Mouse (Mus musculus) intestine, embryonic 16.5 days (tissue): ENCODE measurements around the gene Slc22a17. TPM values are rescaled to one million over a fixed set of nuclear protein-coding genes. Genes with fewer than 3 reads are reported as not detected.

Experiments
- ATAC-seq: fragments of 200-750 bp; cut with Nextera tagmentation; 2 replicates; pipeline ENCODE4 v1.8.0; 2017; ENCODE audit warnings: moderate TSS enrichment, moderate library complexity
- H3K27ac ChIP-seq: fragments of 300-500 bp; sonication (generic); 2 replicates; pipeline ENCODE4 v1.5.1; 2014; ENCODE audit warnings: mild to moderate bottlenecking, low read length
- H3K27me3 ChIP-seq: fragments of 300-500 bp; sonication (generic); replicated peaks from 2 replicates; pipeline ENCODE4 v1.6.1; 2014; ENCODE audit warnings: low read length, control low read depth, mixed read lengths; ENCODE audit not compliant: control insufficient read depth, insufficient read depth
- H3K36me3 ChIP-seq: fragments of 300-500 bp; sonication (generic); 2 replicates; pipeline ENCODE4 v1.6.1; 2014; ENCODE audit warnings: low read length, control low read depth; ENCODE audit not compliant: control insufficient read depth, insufficient read depth
- H3K4me1 ChIP-seq: fragments of 300-500 bp; sonication (generic); 2 replicates; pipeline ENCODE4 v1.6.1; 2014; ENCODE audit warnings: low read length, control low read depth, mixed read lengths; ENCODE audit not compliant: control insufficient read depth, insufficient read depth
- H3K4me2 ChIP-seq: fragments of 300-500 bp; sonication (generic); 2 replicates; pipeline ENCODE4 v1.6.1; 2014; ENCODE audit warnings: low read depth, low read length, control low read depth
- H3K4me3 ChIP-seq: fragments of 300-500 bp; sonication (generic); 2 replicates; pipeline ENCODE4 v1.5.1; 2014; ENCODE audit warnings: mild to moderate bottlenecking, low read length
- H3K9ac ChIP-seq: fragments of 300-500 bp; sonication (generic); 2 replicates; pipeline ENCODE4 v1.6.1; 2014; ENCODE audit warnings: low read depth, low read length
- H3K9me3 ChIP-seq: fragments of 300-500 bp; sonication (generic); 2 replicates; pipeline ENCODE4 v1.6.1; 2016; ENCODE audit warnings: low read length, control low read depth; ENCODE audit not compliant: control insufficient read depth
- WGBS: fragments of 180-500 bp; shearing (Covaris S2); extraction: QIAGEN DNeasy Blood & Tissue Kit; methylation state at CpG from one replicate; pipeline ENCODE4 v1.1.7; 2014; 5-methylcytosine and 5-hydroxymethylcytosine counted together
- polyA plus RNA-seq: library from polyadenylated mRNA; unstranded; fragments of >200 nt; fragmentation: Nextera tagmentation; extraction: Ambion mirVana; gene quantifications from 2 replicates; pipeline ENCODE4 v1.2.1, GENCODE M21; 2015

Slc22a17 gene
- polyA plus RNA-seq, 1 experiment from 2014 or later: 21.2 TPM

- ATAC-seq: no peak
- Histone ChIP-seq H3K27ac (no peak overlapping the region), H3K27me3 (no peaks in the 10 kb centered on the region), H3K9me3 (no peaks in the 10 kb centered on the region), H3K4me3 (no peak overlapping the region), H3K4me1 (0 out of 2 replicates have a peak, but pooled peaks cover 4% of the 10 kb centered on the region), H3K36me3 (no peaks in the 10 kb centered on the region), H3K9ac (no peak overlapping the region), H3K4me2 (no peak overlapping the region)
- WGBS: 52% methylated on average over 13 of the region's 13 CpGs
Observed at GRCm38 (mm10) chr14:54941024-54941978, 28.4 kb upstream of the Slc22a17 start.

GRCm38 (mm10) chr14:54940176-54940530 lies 27.2 kb upstream of the Slc22a17 start:
- Histone ChIP-seq H3K27me3 (no peaks in the 10 kb centered on the region), H3K27ac (no peak overlapping the region), H3K9me3 (no peaks in the 10 kb centered on the region), H3K4me3 (no peak overlapping the region), H3K36me3 (no peaks in the 10 kb centered on the region), H3K4me1 (0 out of 2 replicates have a peak, but pooled peaks cover 4% of the 10 kb centered on the region), H3K9ac (no peak overlapping the region), H3K4me2 (no peak overlapping the region)
- no peak for ATAC-seq
- 81% methylated on average over 3 of the region's 3 CpGs for WGBS

- ATAC-seq: peak; percentile 63; the same call in 1 of the 2 replicates
- H3K27me3 ChIP-seq: no peaks in the 10 kb centered on the region
- no peak overlapping the region for H3K9ac ChIP-seq
- WGBS: 53% methylated on average over 12 of the region's 12 CpGs
- H3K9me3 ChIP-seq: no peaks in the 10 kb centered on the region
- H3K36me3 ChIP-seq: no peaks in the 10 kb centered on the region
- H3K27ac ChIP-seq: no peak overlapping the region
- no peak overlapping the region for H3K4me2 ChIP-seq
- no peak overlapping the region for H3K4me3 ChIP-seq
- H3K4me1 ChIP-seq: 0 out of 2 replicates have a peak, but pooled peaks cover 4% of the 10 kb centered on the region
Observed at GRCm38 (mm10) chr14:54939434-54940175, 26.7 kb upstream of the Slc22a17 start.

- no peak overlapping the region for H3K4me2 ChIP-seq
- no peak for ATAC-seq
- no peaks in the 10 kb centered on the region for H3K27me3 ChIP-seq
- 0 out of 2 replicates have a peak, but pooled peaks cover 4% of the 10 kb centered on the region for H3K4me1 ChIP-seq
- H3K36me3 ChIP-seq: no peaks in the 10 kb centered on the region
- WGBS: 76% methylated on average over 15 of the region's 15 CpGs
- no peak overlapping the region for H3K9ac ChIP-seq
- no peaks in the 10 kb centered on the region for H3K9me3 ChIP-seq
- no peak overlapping the region for H3K27ac ChIP-seq
- no peak overlapping the region for H3K4me3 ChIP-seq
Observed at GRCm38 (mm10) chr14:54938431-54939219, 25.7 kb upstream of the Slc22a17 start.

- 83% methylated on average over 16 of the region's 16 CpGs for WGBS
- no peaks in the 10 kb centered on the region for H3K9me3 ChIP-seq
- H3K27ac ChIP-seq: no peak overlapping the region
- H3K4me1 ChIP-seq: peaks cover 9% of the 10 kb centered on the region; the same call in 1 of the 2 replicates
- no peaks in the 10 kb centered on the region for H3K27me3 ChIP-seq
- no peak for ATAC-seq
- H3K36me3 ChIP-seq: no peaks in the 10 kb centered on the region
- no peak overlapping the region for H3K4me3 ChIP-seq
- H3K9ac ChIP-seq: no peak overlapping the region
- H3K4me2 ChIP-seq: no peak overlapping the region
Observed at GRCm38 (mm10) chr14:54937361-54938182, 24.6 kb upstream of the Slc22a17 start.

GRCm38 (mm10) chr14:54936831-54937160 lies 23.9 kb upstream of the Slc22a17 start:
- Histone ChIP-seq H3K4me2 (no peak overlapping the region), H3K4me1 (peaks cover 10% of the 10 kb centered on the region; the same call in 1 of the 2 replicates), H3K36me3 (no peaks in the 10 kb centered on the region), H3K9ac (no peak overlapping the region), H3K4me3 (no peak overlapping the region), H3K9me3 (no peaks in the 10 kb centered on the region), H3K27me3 (no peaks in the 10 kb centered on the region), H3K27ac (no peak overlapping the region)
- 49% methylated on average over 6 of the region's 6 CpGs for WGBS
- no peak for ATAC-seq

GRCm38 (mm10) chr14:54935904-54936830 lies 23.2 kb upstream of the Slc22a17 start, which contains the start of gene Cmtm5:
Gene Cmtm5, plus strand, starts transcription at chr14:54936261.
- H3K4me2 ChIP-seq: no peak within 1 kb of the TSS
- H3K4me1 ChIP-seq: peaks cover 10% of the 10 kb centered on the region; the same call in 1 of the 2 replicates
- peak within 1 kb of the TSS; percentile 52; the same call in 1 of the 2 replicates for H3K27ac ChIP-seq
- no peak within 1 kb of the TSS for H3K4me3 ChIP-seq
- WGBS: 39% methylated on average over 8 of the region's 8 CpGs
- no peak within 1 kb of the TSS for H3K9ac ChIP-seq
- ATAC-seq: peak; percentile 41; the same call in 1 of the 2 replicates
- H3K27me3 ChIP-seq: no peaks in the 10 kb centered on the region
- no peaks in the 10 kb centered on the region for H3K36me3 ChIP-seq
- H3K9me3 ChIP-seq: no peaks in the 10 kb centered on the region
